Mouse (Mus musculus): ENCODE results near the gene Nek6. TPM values are rescaled to one million over a fixed set of nuclear protein-coding genes. Genes with fewer than 3 reads are reported as not detected.

The Nek6 gene
- polyA plus RNA-seq, 1 experiment from 2014 or later: 56.8 TPM

DNA sequence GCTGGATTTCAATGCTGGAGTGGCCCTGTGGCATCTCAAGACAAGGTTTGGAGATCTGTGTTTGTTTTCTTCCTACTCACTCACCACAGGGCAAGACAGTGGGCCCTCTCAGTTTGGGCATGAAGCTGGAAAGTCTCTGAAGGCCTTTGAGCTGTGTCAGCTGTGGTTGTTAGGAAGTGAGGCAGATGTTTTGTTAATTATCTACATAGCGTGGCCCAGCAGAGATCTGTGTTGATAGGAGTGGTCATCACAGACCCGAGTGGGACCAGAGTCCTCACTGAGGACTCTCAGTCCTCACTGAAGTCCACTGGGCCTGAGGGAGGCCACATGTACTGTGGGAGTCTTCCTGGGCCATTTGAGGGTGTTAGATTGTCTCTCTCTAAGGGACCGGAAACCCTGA, 5.0 kb downstream of the Nek6 start:
- no peak overlapping the region for H3K27ac ChIP-seq (ENCODE audit: low read length)
- H3K27me3 ChIP-seq (ENCODE audit: control insufficient read depth, insufficient read depth, low read depth, low read length): no peaks in the 10 kb centered on the region
- no peak overlapping the region for H3K4me2 ChIP-seq (ENCODE audit: low read length)
- H3K36me3 ChIP-seq (ENCODE audit: control insufficient read depth, insufficient read depth, low read length): no peaks in the 10 kb centered on the region
- H3K4me1 ChIP-seq (ENCODE audit: control insufficient read depth, insufficient read depth, low read length): peaks cover 16% of the 10 kb centered on the region; the same call in 1 of the 2 replicates
- ATAC-seq: no peak
- no peak overlapping the region for H3K4me3 ChIP-seq (ENCODE audit: low read depth, low read length)
- H3K9ac ChIP-seq (ENCODE audit: low read depth, low read length): no peak overlapping the region
- H3K9me3 ChIP-seq (replicated peaks; ENCODE audit: control insufficient read depth, low read length, poor library complexity, severe bottlenecking): no peaks in the 10 kb centered on the region
- 83% methylated on average over 3 of the region's 3 CpGs for WGBS

- Histone ChIP-seq H3K4me2 (ENCODE audit: low read length) (no peak overlapping the region), H3K27me3 (ENCODE audit: control insufficient read depth, insufficient read depth, low read depth, low read length) (no peaks in the 10 kb centered on the region), H3K4me3 (ENCODE audit: low read depth, low read length) (no peak overlapping the region), H3K9me3 (replicated peaks; ENCODE audit: control insufficient read depth, low read length, poor library complexity, severe bottlenecking) (no peaks in the 10 kb centered on the region), H3K9ac (ENCODE audit: low read depth, low read length) (no peak overlapping the region), H3K4me1 (ENCODE audit: control insufficient read depth, insufficient read depth, low read length) (peaks cover 15% of the 10 kb centered on the region; the same call in 1 of the 2 replicates), H3K36me3 (ENCODE audit: control insufficient read depth, insufficient read depth, low read length) (no peaks in the 10 kb centered on the region), H3K27ac (ENCODE audit: low read length) (no peak overlapping the region)
- ATAC-seq: no peak
- WGBS: 76% methylated on average over 6 of the region's 6 CpGs
These were observed 5.6 kb downstream of the Nek6 start for GRCm38 (mm10) chr2:38517045-38517444.

DNA sequence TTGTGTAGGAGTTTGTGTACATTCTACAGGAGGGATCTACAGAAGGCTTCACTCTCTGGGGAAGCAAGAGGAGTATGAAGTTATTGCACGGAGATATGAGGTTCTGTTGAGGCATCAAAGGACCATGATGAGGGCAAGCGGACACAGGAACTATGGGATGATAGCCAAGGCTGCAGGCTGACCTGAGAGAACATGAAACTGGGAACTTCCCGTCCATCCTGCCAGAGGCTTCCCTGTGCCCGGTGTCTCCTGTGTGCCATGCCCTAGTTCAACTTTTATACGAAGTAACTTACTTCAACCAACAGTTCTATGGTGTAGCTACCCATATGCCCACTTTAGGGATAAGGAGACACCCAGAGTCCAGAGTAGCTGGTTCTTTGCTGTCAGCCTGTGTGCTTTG, 7.3 kb downstream of the Nek6 start:
- Histone ChIP-seq H3K9ac (ENCODE audit: low read depth, low read length) (no peak overlapping the region), H3K9me3 (replicated peaks; ENCODE audit: control insufficient read depth, low read length, poor library complexity, severe bottlenecking) (no peaks in the 10 kb centered on the region), H3K27me3 (ENCODE audit: control insufficient read depth, insufficient read depth, low read depth, low read length) (no peaks in the 10 kb centered on the region), H3K36me3 (ENCODE audit: control insufficient read depth, insufficient read depth, low read length) (no peaks in the 10 kb centered on the region), H3K27ac (ENCODE audit: low read length) (no peak overlapping the region), H3K4me1 (ENCODE audit: control insufficient read depth, insufficient read depth, low read length) (peaks cover 5% of the 10 kb centered on the region; the same call in 1 of the 2 replicates), H3K4me3 (ENCODE audit: low read depth, low read length) (no peak overlapping the region), H3K4me2 (ENCODE audit: low read length) (no peak overlapping the region)
- WGBS: 93% methylated on average over 5 of the region's 5 CpGs
- no peak for ATAC-seq

- no peaks in the 10 kb centered on the region for H3K9me3 ChIP-seq (replicated peaks; ENCODE audit: control insufficient read depth, low read length, poor library complexity, severe bottlenecking)
- WGBS: 75% methylated on average over 11 of the region's 11 CpGs
- no peak overlapping the region for H3K4me2 ChIP-seq (ENCODE audit: low read length)
- no peak overlapping the region for H3K27ac ChIP-seq (ENCODE audit: low read length)
- H3K9ac ChIP-seq (ENCODE audit: low read depth, low read length): no peak overlapping the region
- H3K4me3 ChIP-seq (ENCODE audit: low read depth, low read length): no peak overlapping the region
- no peaks in the 10 kb centered on the region for H3K36me3 ChIP-seq (ENCODE audit: control insufficient read depth, insufficient read depth, low read length)
- H3K4me1 ChIP-seq (ENCODE audit: control insufficient read depth, insufficient read depth, low read length): peaks cover 5% of the 10 kb centered on the region; the same call in 1 of the 2 replicates
- no peak for ATAC-seq
- H3K27me3 ChIP-seq (ENCODE audit: control insufficient read depth, insufficient read depth, low read depth, low read length): no peaks in the 10 kb centered on the region
These were observed 8.5 kb downstream of the Nek6 start for GRCm38 (mm10) chr2:38519934-38520333.

- 0 out of 2 replicates have a peak, but pooled peaks have one; percentile 15 for ATAC-seq
- WGBS: 80% methylated on average over 12 of the region's 12 CpGs
These were observed 10.2 kb downstream of the Nek6 start for GRCm38 (mm10) chr2:38521618-38522017.

GRCm38 (mm10) chr2:38522354-38522753, 10.9 kb downstream of the Nek6 start:
- no peak for ATAC-seq
- 82% methylated on average over 2 of the region's 2 CpGs for WGBS
- Histone ChIP-seq H3K4me3 (ENCODE audit: low read depth, low read length) (no peak overlapping the region), H3K36me3 (ENCODE audit: control insufficient read depth, insufficient read depth, low read length) (no peaks in the 10 kb centered on the region), H3K9me3 (replicated peaks; ENCODE audit: control insufficient read depth, low read length, poor library complexity, severe bottlenecking) (no peaks in the 10 kb centered on the region), H3K9ac (ENCODE audit: low read depth, low read length) (no peak overlapping the region), H3K27ac (ENCODE audit: low read length) (no peak overlapping the region), H3K4me2 (ENCODE audit: low read length) (no peak overlapping the region), H3K4me1 (ENCODE audit: control insufficient read depth, insufficient read depth, low read length) (0 out of 2 replicates have a peak, but pooled peaks cover 2% of the 10 kb centered on the region), H3K27me3 (ENCODE audit: control insufficient read depth, insufficient read depth, low read depth, low read length) (no peaks in the 10 kb centered on the region)

More at GRCm38 (mm10) chr2:38521618-38522017, 10.2 kb downstream of the Nek6 start:
- no peaks in the 10 kb centered on the region for H3K27me3 ChIP-seq (ENCODE audit: control insufficient read depth, insufficient read depth, low read depth, low read length)
- H3K4me1 ChIP-seq (ENCODE audit: control insufficient read depth, insufficient read depth, low read length): 0 out of 2 replicates have a peak, but pooled peaks cover 2% of the 10 kb centered on the region
- H3K9ac ChIP-seq (ENCODE audit: low read depth, low read length): no peak overlapping the region
- H3K4me2 ChIP-seq (ENCODE audit: low read length): no peak overlapping the region
- H3K36me3 ChIP-seq (ENCODE audit: control insufficient read depth, insufficient read depth, low read length): no peaks in the 10 kb centered on the region
- no peak overlapping the region for H3K27ac ChIP-seq (ENCODE audit: low read length)
- no peak overlapping the region for H3K4me3 ChIP-seq (ENCODE audit: low read depth, low read length)
- H3K9me3 ChIP-seq (replicated peaks; ENCODE audit: control insufficient read depth, low read length, poor library complexity, severe bottlenecking): no peaks in the 10 kb centered on the region

DNA sequence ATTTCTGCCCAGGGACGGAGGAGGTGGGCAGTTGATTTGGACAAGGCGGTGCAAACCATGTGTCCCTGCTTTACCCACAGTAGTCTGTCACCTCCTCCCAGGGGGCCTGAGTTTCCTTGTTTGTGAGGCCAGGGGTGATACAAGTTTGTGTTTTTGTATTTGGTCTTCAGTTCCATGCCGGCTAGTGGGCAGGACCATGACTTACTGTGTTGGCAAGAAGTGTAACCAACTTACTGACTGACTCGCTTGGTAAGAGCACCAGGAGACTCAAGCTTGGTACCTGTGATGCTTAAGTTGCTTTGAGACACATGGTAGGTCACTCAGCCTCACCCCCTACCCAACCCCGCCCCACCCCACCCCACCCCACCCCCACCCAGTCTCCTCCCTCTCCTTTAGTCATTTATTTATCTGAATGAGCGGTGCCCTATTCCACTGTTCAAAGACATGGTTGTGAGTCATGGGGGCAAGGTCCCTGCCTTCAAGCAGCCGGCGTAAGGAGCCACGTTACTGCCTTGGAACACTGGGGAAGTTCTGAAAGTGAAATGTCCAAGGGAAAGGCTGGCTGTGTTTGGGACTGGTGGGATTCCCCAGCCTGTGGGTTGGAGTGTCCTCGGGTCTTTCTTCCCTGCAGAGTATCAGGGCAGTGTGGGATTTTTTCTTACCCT, 12.5 kb downstream of the Nek6 start:
- Histone ChIP-seq H3K27ac (ENCODE audit: low read length) (no peak overlapping the region), H3K9ac (ENCODE audit: low read depth, low read length) (no peak overlapping the region), H3K27me3 (ENCODE audit: control insufficient read depth, insufficient read depth, low read depth, low read length) (no peaks in the 10 kb centered on the region), H3K4me3 (ENCODE audit: low read depth, low read length) (no peak overlapping the region), H3K9me3 (replicated peaks; ENCODE audit: control insufficient read depth, low read length, poor library complexity, severe bottlenecking) (no peaks in the 10 kb centered on the region), H3K36me3 (ENCODE audit: control insufficient read depth, insufficient read depth, low read length) (no peaks in the 10 kb centered on the region), H3K4me1 (ENCODE audit: control insufficient read depth, insufficient read depth, low read length) (0 out of 2 replicates have a peak, but pooled peaks cover 2% of the 10 kb centered on the region), H3K4me2 (ENCODE audit: low read length) (no peak overlapping the region)
- WGBS: 91% methylated on average over 9 of the region's 10 CpGs
- no peak for ATAC-seq

DNA sequence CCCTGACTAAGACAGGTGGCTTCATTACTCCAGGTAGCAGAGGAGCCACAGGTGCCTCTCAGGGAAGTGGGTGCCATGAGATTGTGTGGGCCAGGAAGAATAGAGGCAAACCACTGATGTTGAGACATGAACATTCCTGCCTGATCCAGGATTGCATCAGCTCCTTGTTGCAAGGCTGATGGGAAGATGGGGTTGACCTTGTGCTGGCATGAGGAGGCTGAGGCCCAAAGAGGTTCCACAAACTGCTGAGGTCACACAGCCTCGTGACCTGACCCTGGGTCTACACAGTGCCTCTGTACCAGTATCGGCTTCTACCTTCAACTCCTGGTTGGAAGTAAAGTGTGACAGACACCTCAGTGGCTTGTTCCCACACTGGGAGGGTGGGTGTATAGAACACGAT, 13.6 kb downstream of the Nek6 start:
- Histone ChIP-seq H3K27me3 (ENCODE audit: control insufficient read depth, insufficient read depth, low read depth, low read length) (no peaks in the 10 kb centered on the region), H3K4me2 (ENCODE audit: low read length) (no peak overlapping the region), H3K4me1 (ENCODE audit: control insufficient read depth, insufficient read depth, low read length) (peaks cover 8% of the 10 kb centered on the region; the same call in 1 of the 2 replicates), H3K9ac (ENCODE audit: low read depth, low read length) (no peak overlapping the region), H3K36me3 (ENCODE audit: control insufficient read depth, insufficient read depth, low read length) (no peaks in the 10 kb centered on the region), H3K27ac (ENCODE audit: low read length) (no peak overlapping the region), H3K9me3 (replicated peaks; ENCODE audit: control insufficient read depth, low read length, poor library complexity, severe bottlenecking) (no peaks in the 10 kb centered on the region), H3K4me3 (ENCODE audit: low read depth, low read length) (no peak overlapping the region)
- WGBS: 93% methylated on average over 3 of the region's 3 CpGs
- ATAC-seq: no peak

GRCm38 (mm10) chr2:38529582-38530152, 18.2 kb downstream of the Nek6 start:
- Histone ChIP-seq H3K27me3 (ENCODE audit: control insufficient read depth, insufficient read depth, low read depth, low read length) (no peaks in the 10 kb centered on the region), H3K9me3 (replicated peaks; ENCODE audit: control insufficient read depth, low read length, poor library complexity, severe bottlenecking) (no peaks in the 10 kb centered on the region), H3K36me3 (ENCODE audit: control insufficient read depth, insufficient read depth, low read length) (no peaks in the 10 kb centered on the region), H3K4me1 (ENCODE audit: control insufficient read depth, insufficient read depth, low read length) (peaks cover 6% of the 10 kb centered on the region; the same call in 1 of the 2 replicates), H3K27ac (ENCODE audit: low read length) (no peak overlapping the region), H3K4me3 (ENCODE audit: low read depth, low read length) (no peak overlapping the region), H3K9ac (ENCODE audit: low read depth, low read length) (no peak overlapping the region), H3K4me2 (ENCODE audit: low read length) (no peak overlapping the region)
- 65% methylated on average over 14 of the region's 14 CpGs for WGBS
- ATAC-seq: no peak

Measured in midbrain, embryonic 16.5 days (tissue).